7 mouse cellular contexts compared by ENCODE assay signal in the genomic region with DNA sequence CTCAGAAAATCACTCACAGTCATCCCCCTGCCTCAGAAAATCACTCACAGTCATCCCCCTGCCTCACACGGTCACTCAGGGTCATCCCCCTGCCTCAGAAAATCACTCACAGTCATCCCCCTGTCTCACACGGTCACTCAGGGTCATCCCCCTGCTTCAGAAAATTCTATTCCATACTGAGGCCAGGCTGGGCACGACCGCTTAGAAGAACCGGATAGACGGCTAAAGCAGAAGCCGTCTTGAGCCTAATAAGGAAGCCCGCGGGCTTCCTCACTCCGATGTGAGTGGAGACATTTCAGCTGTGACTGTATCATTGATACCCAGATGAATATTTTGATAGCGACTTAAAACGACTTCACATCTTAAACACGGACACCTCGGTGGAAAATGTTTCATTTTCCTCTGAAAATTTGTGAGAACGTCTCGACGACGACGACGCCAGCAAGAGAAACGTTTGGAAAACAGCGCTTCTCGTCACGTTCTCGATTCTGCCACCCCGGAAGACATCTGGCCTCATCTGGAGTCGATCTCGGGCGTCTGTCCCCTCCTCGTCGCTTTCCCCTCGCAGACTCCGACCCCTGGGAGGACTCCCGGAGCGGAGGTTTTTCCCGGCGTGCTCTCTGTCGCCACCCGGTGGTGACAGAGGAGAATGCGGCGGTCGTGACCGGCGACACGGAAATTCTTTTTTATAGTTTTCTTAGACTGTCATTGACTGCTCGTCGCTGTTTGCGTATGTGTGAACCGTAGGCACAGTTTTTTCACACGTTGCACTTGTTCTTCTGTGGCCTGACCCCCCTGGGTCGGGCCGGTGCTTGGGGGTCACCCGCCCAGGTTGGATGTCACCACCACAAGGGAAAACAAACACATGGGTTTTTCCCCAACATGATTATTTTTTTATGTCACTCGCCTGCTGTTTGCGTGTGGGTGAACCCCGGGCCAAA. TPM values are rescaled to one million over a fixed set of nuclear protein-coding genes. Genes with fewer than 3 reads are reported as not detected.
DNase-seq lines count a peak whose midpoint lies in the region; ATAC-seq and TF ChIP-seq lines count a peak whose summit lies in the region.
"Not testable (repeated sequence)": the region's sequence is repeated elsewhere in the genome, so short reads cannot be mapped to it uniquely, and the experiment has no call there.

No protein-coding gene starts in this region.

- H3K4me2 ChIP-seq in midbrain, postnatal 0 days (ENCODE audit: low read depth, low read length, poor library complexity, severe bottlenecking) = peak overlapping the region; percentile 2; the same call in 1 of the 2 replicates

- WGBS in limb, embryonic 10.5 days = 77% methylated on average over 56 of the region's 56 CpGs
- WGBS in midbrain, postnatal 0 days = 60% methylated on average over 56 of the region's 56 CpGs
- 74% methylated on average over 56 of the region's 56 CpGs for WGBS in spleen, adult 2 months

- H3K27ac ChIP-seq in limb, embryonic 10.5 days; midbrain, postnatal 0 days (ENCODE audit: low read depth, low read length): not testable (repeated sequence)
- peak overlapping the region; percentile 22; the same call in 1 of the 2 replicates for H3K27ac ChIP-seq in spleen, adult 2 months (ENCODE audit: insufficient read depth, low read length)

- not testable (repeated sequence) for ATAC-seq in midbrain, postnatal 0 days (ENCODE audit: low FRiP score)

- peaks cover 33% of the 10 kb centered on the region for H3K9me3 ChIP-seq in limb, embryonic 10.5 days (replicated peaks)
- H3K9me3 ChIP-seq in midbrain, postnatal 0 days (ENCODE audit: low read length) = peaks cover 18% of the 10 kb centered on the region

- H3K4me3 ChIP-seq in limb, embryonic 10.5 days = not testable (repeated sequence)
- H3K4me3 ChIP-seq in midbrain, postnatal 0 days (ENCODE audit: low read depth, low read length) = peak overlapping the region; percentile 1; the same call in 1 of the 2 replicates
- H3K4me3 ChIP-seq in spleen, adult 2 months (ENCODE audit: extremely low read depth, insufficient read depth, insufficient read length) = peak overlapping the region; percentile 26; the same call in 1 of the 2 replicates

- peaks cover 44% of the 10 kb centered on the region for H3K36me3 ChIP-seq in limb, embryonic 10.5 days
- H3K36me3 ChIP-seq in midbrain, postnatal 0 days (ENCODE audit: insufficient read depth, low read length); spleen, adult 2 months (ENCODE audit: control insufficient read depth, insufficient read depth, low read length): not testable (repeated sequence)

- not testable (repeated sequence) for TF ChIP-seq CTCF in midbrain, postnatal 0 days (IDR thresholded peaks at IDR 0.05); spleen, adult 2 months (IDR thresholded peaks at IDR 0.05; ENCODE audit: extremely low read depth, insufficient read depth, insufficient read length, insufficient replicate concordance)

- DNase-seq in adrenal gland, postnatal 10 days = peak; percentile 89
- DNase-seq in embryo, embryonic 10.5 days (ENCODE audit: low spot score) = peak; percentile 68
- DNase-seq in gonadal fat pad, adult 2 months (ENCODE audit: low read depth) = peak; percentile 45
- peak; percentile 84 for DNase-seq in kidney, adult 9 months
- DNase-seq in limb, embryonic 10.5 days (ENCODE audit: low spot score) = peak; percentile 61
- DNase-seq in midbrain, postnatal 0 days (ENCODE audit: low spot score) = peak; percentile 14
- peak; percentile 78 to 87 for DNase-seq in spleen, adult 2 months (ENCODE audit: low read depth in 1 of 2, low spot score in 2 of 2)

- not testable (repeated sequence) for H3K9ac ChIP-seq in midbrain, postnatal 0 days (replicated peaks; ENCODE audit: low read length, poor library complexity, severe bottlenecking)

- H3K4me1 ChIP-seq in limb, embryonic 10.5 days; midbrain, postnatal 0 days (ENCODE audit: insufficient read depth, low read length); spleen, adult 2 months (ENCODE audit: control insufficient read depth, insufficient read depth, insufficient read length): not testable (repeated sequence)

- TF ChIP-seq POLR2A in spleen, adult 2 months (IDR thresholded peaks at IDR 0.05; ENCODE audit: low read depth, low read length) = not testable (repeated sequence)

- not testable (repeated sequence) for H3K27me3 ChIP-seq in limb, embryonic 10.5 days (ENCODE audit: low read depth, poor library complexity, severe bottlenecking); midbrain, postnatal 0 days (ENCODE audit: insufficient read depth, low read length); spleen, adult 2 months (ENCODE audit: control insufficient read depth, insufficient read depth, low read length)

RNA-seq across cellular contexts. Expression of gene Gm21887, which starts 19.5 kb away (rescaled TPM):
- total RNA-seq in adrenal gland, postnatal 10 days (2021) = 100 to 1,000 TPM; 102 to 237 TPM
- polyA plus RNA-seq in gonadal fat pad, adult 2 months (2012; rRNA removed) = 106 and 190 TPM in 2 replicates
- 253 and 254 TPM in 2 replicates for polyA plus RNA-seq in limb, embryonic 10.5 days (2016; fragmentation: Nextera tagmentation; extraction: Ambion mirVana)
- total RNA-seq in midbrain, postnatal 0 days (2014; rRNA removed) = 34.6 and 51.3 TPM in 2 replicates
- 193 and 201 TPM in 2 replicates for polyA plus RNA-seq in midbrain, postnatal 0 days (2015; fragmentation: Nextera tagmentation; extraction: Ambion mirVana)
- polyA plus RNA-seq in spleen, adult 2 months (2012; rRNA removed) = 605 and 1,690 TPM in 2 replicates

Comparison
In these comparisons a context has a peak if more than half of its experiments do, and no peak if none do; other contexts are left out.
1. DNase-seq: peak in every context shown above with its lines; median percentile 89 in adrenal gland, postnatal 10 days; 84 in kidney, adult 9 months; 82 in spleen, adult 2 months; 68 in embryo, embryonic 10.5 days; 61 in limb, embryonic 10.5 days; 45 in gonadal fat pad, adult 2 months; 14 in midbrain, postnatal 0 days.